Mouse (Mus musculus): Measurements from ENCODE around the gene Axdnd1. TPM values are rescaled to one million over a fixed set of nuclear protein-coding genes. Genes with fewer than 3 reads are reported as not detected.
"Not testable (repeated sequence)": the region's sequence is repeated elsewhere in the genome, so short reads cannot be mapped to it uniquely, and the experiment has no call there.

Gene Axdnd1
- polyA plus RNA-seq, 1 experiment from 2014 or later, result 0.18 TPM

GRCm38 (mm10) chr1:156428434-156428833 lies 7.5 kb upstream of the Axdnd1 start:
- Histone ChIP-seq H3K4me1 (replicated peaks) (no peaks in the 10 kb centered on the region), H3K9ac (no peak overlapping the region), H3K4me2 (no peak overlapping the region), H3K27me3 (no peaks in the 10 kb centered on the region), H3K36me3 (peaks cover 30% of the 10 kb centered on the region), H3K9me3 (no peaks in the 10 kb centered on the region), H3K27ac (no peak overlapping the region), H3K4me3 (no peak overlapping the region)
- WGBS, result 87% methylated on average over 6 of the region's 6 CpGs
- ATAC-seq (ENCODE audit: low FRiP score), result no peak

- Histone ChIP-seq H3K4me3 (no peak overlapping the region), H3K9ac (no peak overlapping the region), H3K27ac (no peak overlapping the region), H3K4me2 (no peak overlapping the region), H3K27me3 (no peaks in the 10 kb centered on the region), H3K9me3 (no peaks in the 10 kb centered on the region), H3K4me1 (replicated peaks) (peaks cover 4% of the 10 kb centered on the region), H3K36me3 (peaks cover 12% of the 10 kb centered on the region)
- WGBS, result 96% methylated on average over 4 of the region's 4 CpGs
- ATAC-seq (ENCODE audit: low FRiP score), result no peak
Observed at GRCm38 (mm10) chr1:156425746-156426145, 4.8 kb upstream of the Axdnd1 start.

GRCm38 (mm10) chr1:156424054-156424453 lies 3.1 kb upstream of the Axdnd1 start:
- no peak overlapping the region for H3K4me3 ChIP-seq

GRCm38 (mm10) chr1:156423493-156423892 lies 2.5 kb upstream of the Axdnd1 start:
- Histone ChIP-seq H3K4me2 (no peak overlapping the region), H3K4me1 (replicated peaks) (peaks cover 9% of the 10 kb centered on the region), H3K27ac (no peak overlapping the region), H3K36me3 (0 out of 2 replicates have a peak, but pooled peaks cover 4% of the 10 kb centered on the region), H3K9ac (no peak overlapping the region), H3K4me3 (no peak overlapping the region), H3K27me3 (no peaks in the 10 kb centered on the region), H3K9me3 (0 out of 2 replicates have a peak, but pooled peaks cover 2% of the 10 kb centered on the region)
- ATAC-seq (ENCODE audit: low FRiP score), result no peak
- WGBS, result 86% methylated on average over 6 of the region's 6 CpGs

More at GRCm38 (mm10) chr1:156424054-156424453, 3.1 kb upstream of the Axdnd1 start:
- Histone ChIP-seq H3K27me3 (no peaks in the 10 kb centered on the region), H3K27ac (no peak overlapping the region), H3K36me3 (0 out of 2 replicates have a peak, but pooled peaks cover 4% of the 10 kb centered on the region), H3K4me1 (replicated peaks) (peaks cover 9% of the 10 kb centered on the region), H3K4me2 (no peak overlapping the region), H3K9ac (no peak overlapping the region), H3K9me3 (no peaks in the 10 kb centered on the region)
- 91% methylated on average over 3 of the region's 3 CpGs for WGBS
- no peak for ATAC-seq (ENCODE audit: low FRiP score)

- Histone ChIP-seq H3K4me1 (replicated peaks) (peaks cover 9% of the 10 kb centered on the region), H3K27me3 (no peaks in the 10 kb centered on the region), H3K27ac (no peak overlapping the region), H3K9ac (no peak overlapping the region), H3K4me2 (no peak overlapping the region), H3K9me3 (0 out of 2 replicates have a peak, but pooled peaks cover 2% of the 10 kb centered on the region), H3K36me3 (0 out of 2 replicates have a peak, but pooled peaks cover 4% of the 10 kb centered on the region), H3K4me3 (no peak overlapping the region)
- WGBS, result 76% methylated on average over 6 of the region's 6 CpGs
- ATAC-seq (ENCODE audit: low FRiP score), result no peak
Observed at GRCm38 (mm10) chr1:156422856-156423255, 1.9 kb upstream of the Axdnd1 start.

GRCm38 (mm10) chr1:156418170-156418569 lies 2.8 kb downstream of the Axdnd1 start:
- H3K4me1 ChIP-seq (replicated peaks), result peaks cover 9% of the 10 kb centered on the region

GRCm38 (mm10) chr1:156408521-156408920 lies 12.4 kb downstream of the Axdnd1 start:
- Histone ChIP-seq H3K4me3 (no peak overlapping the region), H3K4me1 (replicated peaks) (no peaks in the 10 kb centered on the region), H3K36me3 (no peaks in the 10 kb centered on the region), H3K27me3 (0 out of 2 replicates have a peak, but pooled peaks cover 4% of the 10 kb centered on the region), H3K9me3 (no peaks in the 10 kb centered on the region), H3K4me2 (no peak overlapping the region), H3K27ac (no peak overlapping the region), H3K9ac (no peak overlapping the region)
- no peak for ATAC-seq (ENCODE audit: low FRiP score)
- WGBS, result 80% methylated on average over 4 of the region's 4 CpGs

More at GRCm38 (mm10) chr1:156418170-156418569, 2.8 kb downstream of the Axdnd1 start:
- H3K4me3 ChIP-seq, result no peak overlapping the region
- WGBS, result 61% methylated on average over 4 of the region's 4 CpGs
- H3K36me3 ChIP-seq, result no peaks in the 10 kb centered on the region
- no peaks in the 10 kb centered on the region for H3K27me3 ChIP-seq
- 0 out of 2 replicates have a peak, but pooled peaks cover 2% of the 10 kb centered on the region for H3K9me3 ChIP-seq
- no peak overlapping the region for H3K27ac ChIP-seq
- H3K9ac ChIP-seq, result no peak overlapping the region
- no peak for ATAC-seq (ENCODE audit: low FRiP score)
- no peak overlapping the region for H3K4me2 ChIP-seq

GRCm38 (mm10) chr1:156408004-156408403 lies 13.0 kb downstream of the Axdnd1 start:
- no peak overlapping the region for H3K4me3 ChIP-seq
- 78% methylated on average over 3 of the region's 3 CpGs for WGBS
- H3K36me3 ChIP-seq, result no peaks in the 10 kb centered on the region
- H3K27ac ChIP-seq, result no peak overlapping the region
- ATAC-seq (ENCODE audit: low FRiP score), result no peak
- 0 out of 2 replicates have a peak, but pooled peaks cover 4% of the 10 kb centered on the region for H3K27me3 ChIP-seq
- H3K4me1 ChIP-seq (replicated peaks), result no peaks in the 10 kb centered on the region
- no peak overlapping the region for H3K4me2 ChIP-seq
- H3K9me3 ChIP-seq, result no peaks in the 10 kb centered on the region
- H3K9ac ChIP-seq, result no peak overlapping the region

GRCm38 (mm10) chr1:156403251-156403650 lies 17.7 kb downstream of the Axdnd1 start:
- no peaks in the 10 kb centered on the region for H3K27me3 ChIP-seq
- no peak overlapping the region for H3K27ac ChIP-seq
- no peaks in the 10 kb centered on the region for H3K4me1 ChIP-seq (replicated peaks)
- 40% methylated on average over 10 of the region's 10 CpGs for WGBS
- H3K4me2 ChIP-seq, result no peak overlapping the region
- H3K36me3 ChIP-seq, result no peaks in the 10 kb centered on the region
- no peak overlapping the region for H3K4me3 ChIP-seq
- H3K9me3 ChIP-seq, result no peaks in the 10 kb centered on the region
- no peak overlapping the region for H3K9ac ChIP-seq
- ATAC-seq (ENCODE audit: low FRiP score), result no peak

GRCm38 (mm10) chr1:156402491-156402890 lies 18.5 kb downstream of the Axdnd1 start:
- no peaks in the 10 kb centered on the region for H3K27me3 ChIP-seq
- H3K36me3 ChIP-seq, result no peaks in the 10 kb centered on the region
- H3K27ac ChIP-seq, result no peak overlapping the region
- 59% methylated on average over 2 of the region's 2 CpGs for WGBS
- no peak overlapping the region for H3K4me3 ChIP-seq
- no peak overlapping the region for H3K4me2 ChIP-seq
- no peaks in the 10 kb centered on the region for H3K9me3 ChIP-seq
- ATAC-seq (ENCODE audit: low FRiP score), result no peak
- no peak overlapping the region for H3K9ac ChIP-seq
- H3K4me1 ChIP-seq (replicated peaks), result no peaks in the 10 kb centered on the region

GRCm38 (mm10) chr1:156400159-156400558 lies 20.8 kb downstream of the Axdnd1 start:
- not testable (repeated sequence) for H3K9me3 ChIP-seq; H3K27ac ChIP-seq; H3K4me1 ChIP-seq (replicated peaks); ATAC-seq (ENCODE audit: low FRiP score); H3K27me3 ChIP-seq; H3K4me2 ChIP-seq; H3K36me3 ChIP-seq; H3K9ac ChIP-seq; H3K4me3 ChIP-seq
- 76% methylated on average over 3 of the region's 3 CpGs for WGBS

GRCm38 (mm10) chr1:156393148-156393547 lies 27.8 kb downstream of the Axdnd1 start:
- no peak overlapping the region for H3K4me3 ChIP-seq
- ATAC-seq (ENCODE audit: low FRiP score), result no peak
- H3K4me1 ChIP-seq (replicated peaks), result no peaks in the 10 kb centered on the region
- 83% methylated on average over 4 of the region's 4 CpGs for WGBS
- no peak overlapping the region for H3K4me2 ChIP-seq
- no peaks in the 10 kb centered on the region for H3K27me3 ChIP-seq
- no peaks in the 10 kb centered on the region for H3K9me3 ChIP-seq
- no peaks in the 10 kb centered on the region for H3K36me3 ChIP-seq
- no peak overlapping the region for H3K27ac ChIP-seq
- no peak overlapping the region for H3K9ac ChIP-seq

GRCm38 (mm10) chr1:156386880-156387279 lies 34.1 kb downstream of the Axdnd1 start:
- Histone ChIP-seq H3K27me3 (no peaks in the 10 kb centered on the region), H3K36me3 (no peaks in the 10 kb centered on the region), H3K4me3 (no peak overlapping the region), H3K9ac (no peak overlapping the region), H3K9me3 (no peaks in the 10 kb centered on the region), H3K27ac (no peak overlapping the region), H3K4me2 (no peak overlapping the region), H3K4me1 (replicated peaks) (no peaks in the 10 kb centered on the region)
- 70% methylated on average over 3 of the region's 3 CpGs for WGBS
- ATAC-seq (ENCODE audit: low FRiP score), result no peak
